Mouse (Mus musculus) spleen, adult 2 months (tissue): Measurements from ENCODE around the gene Cyp2j12.
"Not testable (repeated sequence)": the region's sequence is repeated elsewhere in the genome, so short reads cannot be mapped to it uniquely, and the experiment has no call there.

Experiments used
- CTCF ChIP-seq: fragments of 200-500 bp; IDR thresholded peaks from 2 replicates; pipeline ENCODE4 v1.5.1; 2011; ENCODE audit warnings: mild to moderate bottlenecking, inconsistent platforms; ENCODE audit not compliant: insufficient read depth, insufficient read length, insufficient replicate concordance; ENCODE audit errors: extremely low read depth
- POLR2A ChIP-seq: fragments of 200-500 bp; IDR thresholded peaks from 2 replicates; pipeline ENCODE4 v1.6.1; 2011; ENCODE audit warnings: low read depth, low read length, inconsistent platforms

- not testable (repeated sequence) for TF ChIP-seq POLR2A, CTCF
Observed at GRCm38 (mm10) chr4:96184716-96185115, 43.8 kb upstream of the Cyp2j12 start.
